Mouse (Mus musculus) limb, embryonic 11.5 days (tissue): ENCODE data around the gene Iqsec1. TPM values are rescaled to one million over a fixed set of nuclear protein-coding genes. Genes with fewer than 3 reads are reported as not detected.

Experiments used
- ATAC-seq: fragments of 200-750 bp; cut with Nextera tagmentation; 2 replicates; pipeline ENCODE4 v1.8.0; 2017; ENCODE audit warnings: low read depth; ENCODE audit not compliant: insufficient number of reproducible peaks, low FRiP score, low TSS enrichment
- DNase-seq: peaks from one replicate; pipeline ENCODE4 v3.0.0-alpha.2; 2015; ENCODE audit warnings: low spot score
- H3K27ac ChIP-seq: fragments of 300-500 bp; sonication (generic); replicated peaks from 2 replicates; pipeline ENCODE4 v1.5.1; 2014; ENCODE audit warnings: low read depth, mild to moderate bottlenecking, low read length
- H3K27me3 ChIP-seq: fragments of 300-500 bp; sonication (generic); 2 replicates; pipeline ENCODE4 v1.6.1; 2014; ENCODE audit warnings: mild to moderate bottlenecking, low read length, mixed read lengths; ENCODE audit not compliant: control insufficient read depth, insufficient read depth
- H3K36me3 ChIP-seq: fragments of 300-500 bp; sonication (generic); 2 replicates; pipeline ENCODE4 v1.6.1; 2014; ENCODE audit warnings: mild to moderate bottlenecking, low read length, moderate library complexity, mixed read lengths; ENCODE audit not compliant: control insufficient read depth, insufficient read depth
- H3K4me1 ChIP-seq: fragments of 300-500 bp; sonication (generic); 2 replicates; pipeline ENCODE4 v1.6.1; 2014; ENCODE audit warnings: low read length, mixed read lengths; ENCODE audit not compliant: control insufficient read depth, insufficient read depth
- H3K4me2 ChIP-seq: fragments of 300-500 bp; sonication (generic); 2 replicates; pipeline ENCODE4 v1.6.1; 2014; ENCODE audit warnings: low read depth, mild to moderate bottlenecking, moderate library complexity; ENCODE audit not compliant: severe bottlenecking
- H3K4me3 ChIP-seq: fragments of 300-500 bp; sonication (generic); 2 replicates; pipeline ENCODE4 v1.5.1; 2014; ENCODE audit warnings: low read depth, low read length
- H3K9ac ChIP-seq: fragments of 300-500 bp; sonication (generic); 2 replicates; pipeline ENCODE4 v1.6.1; 2014; ENCODE audit warnings: mild to moderate bottlenecking, low read length
- H3K9me3 ChIP-seq: fragments of 300-500 bp; sonication (generic); 2 replicates; pipeline ENCODE4 v1.6.1; 2016; ENCODE audit warnings: low read length; ENCODE audit not compliant: control insufficient read depth
- WGBS: fragments of 180-500 bp; shearing (Covaris S2); extraction: QIAGEN DNeasy Blood & Tissue Kit; methylation state at CpG from one replicate; pipeline ENCODE4 v1.1.7; 2014; 5-methylcytosine and 5-hydroxymethylcytosine counted together
- polyA plus RNA-seq: library from polyadenylated mRNA; unstranded; fragments of >200 nt; fragmentation: Nextera tagmentation; extraction: Ambion mirVana; gene quantifications from 2 replicates; pipeline ENCODE4 v1.2.1, GENCODE M21; 2014

Iqsec1 gene
- polyA plus RNA-seq, 1 experiment from 2014 or later, result 8.5 TPM

GRCm38 (mm10) chr6:90780532-90780931 is 208.0 kb downstream of the Iqsec1 start:
- H3K4me3 ChIP-seq, result no peak overlapping the region
- no peak overlapping the region for H3K27ac ChIP-seq
- peaks cover 9% of the 10 kb centered on the region for H3K4me1 ChIP-seq
- no peaks in the 10 kb centered on the region for H3K36me3 ChIP-seq
- H3K9me3 ChIP-seq, result no peaks in the 10 kb centered on the region
- no peak for DNase-seq
- no peaks in the 10 kb centered on the region for H3K27me3 ChIP-seq
- H3K4me2 ChIP-seq, result no peak overlapping the region
- WGBS, result 83% methylated on average over 2 of the region's 2 CpGs
- no peak for ATAC-seq
- H3K9ac ChIP-seq, result no peak overlapping the region

GRCm38 (mm10) chr6:90778841-90779240 is 209.6 kb downstream of the Iqsec1 start:
- ATAC-seq (no peak), DNase-seq (no peak)
- H3K4me1 ChIP-seq, result peaks cover 9% of the 10 kb centered on the region
- H3K4me3 ChIP-seq, result no peak overlapping the region
- 59% methylated on average over 6 of the region's 6 CpGs for WGBS
- H3K36me3 ChIP-seq, result no peaks in the 10 kb centered on the region
- no peak overlapping the region for H3K27ac ChIP-seq
- no peak overlapping the region for H3K4me2 ChIP-seq
- H3K9ac ChIP-seq, result no peak overlapping the region
- H3K27me3 ChIP-seq, result no peaks in the 10 kb centered on the region
- no peaks in the 10 kb centered on the region for H3K9me3 ChIP-seq

- Histone ChIP-seq H3K4me3 (no peak overlapping the region), H3K9ac (no peak overlapping the region), H3K4me2 (no peak overlapping the region), H3K36me3 (no peaks in the 10 kb centered on the region), H3K4me1 (peaks cover 9% of the 10 kb centered on the region), H3K9me3 (no peaks in the 10 kb centered on the region), H3K27ac (no peak overlapping the region), H3K27me3 (no peaks in the 10 kb centered on the region)
- WGBS, result 93% methylated on average over 1 of the region's 1 CpGs
- ATAC-seq, result no peak
- DNase-seq, result no peak
Measured at GRCm38 (mm10) chr6:90777302-90777701, 211.2 kb downstream of the Iqsec1 start.

- no peaks in the 10 kb centered on the region for H3K27me3 ChIP-seq
- no peak overlapping the region for H3K9ac ChIP-seq
- no peaks in the 10 kb centered on the region for H3K9me3 ChIP-seq
- ATAC-seq (no peak), DNase-seq (no peak)
- no peaks in the 10 kb centered on the region for H3K36me3 ChIP-seq
- no peak overlapping the region for H3K4me2 ChIP-seq
- H3K27ac ChIP-seq, result no peak overlapping the region
- WGBS, result 77% methylated on average over 1 of the region's 1 CpGs
- no peak overlapping the region for H3K4me3 ChIP-seq
- no peaks in the 10 kb centered on the region for H3K4me1 ChIP-seq
Measured at GRCm38 (mm10) chr6:90775606-90776005, 212.9 kb downstream of the Iqsec1 start.

- no peak for DNase-seq
- H3K9me3 ChIP-seq, result no peaks in the 10 kb centered on the region
- no peak for ATAC-seq
Measured at GRCm38 (mm10) chr6:90773811-90774233, 214.7 kb downstream of the Iqsec1 start.

GRCm38 (mm10) chr6:90772120-90772519 is 216.4 kb downstream of the Iqsec1 start:
- Histone ChIP-seq H3K9me3 (no peaks in the 10 kb centered on the region), H3K4me1 (no peaks in the 10 kb centered on the region), H3K27me3 (no peaks in the 10 kb centered on the region), H3K9ac (no peak overlapping the region), H3K27ac (no peak overlapping the region), H3K36me3 (no peaks in the 10 kb centered on the region), H3K4me3 (no peak overlapping the region), H3K4me2 (no peak overlapping the region)
- no peak for ATAC-seq
- no peak for DNase-seq
- 72% methylated on average over 5 of the region's 5 CpGs for WGBS

More at GRCm38 (mm10) chr6:90773811-90774233, 214.7 kb downstream of the Iqsec1 start:
- Histone ChIP-seq H3K4me2 (no peak overlapping the region), H3K27me3 (no peaks in the 10 kb centered on the region), H3K4me1 (no peaks in the 10 kb centered on the region), H3K36me3 (no peaks in the 10 kb centered on the region), H3K4me3 (no peak overlapping the region), H3K27ac (no peak overlapping the region), H3K9ac (no peak overlapping the region)

GRCm38 (mm10) chr6:90768526-90768925 is 220.0 kb downstream of the Iqsec1 start:
- H3K4me2 ChIP-seq, result no peak overlapping the region
- no peak overlapping the region for H3K27ac ChIP-seq
- no peak for ATAC-seq
- no peaks in the 10 kb centered on the region for H3K27me3 ChIP-seq
- no peak overlapping the region for H3K9ac ChIP-seq
- peaks cover 7% of the 10 kb centered on the region for H3K4me1 ChIP-seq
- no peaks in the 10 kb centered on the region for H3K9me3 ChIP-seq
- H3K36me3 ChIP-seq, result no peaks in the 10 kb centered on the region
- no peak for DNase-seq
- WGBS, result 68% methylated on average over 2 of the region's 2 CpGs
- H3K4me3 ChIP-seq, result no peak overlapping the region

- WGBS, result 100% methylated on average over 1 of the region's 1 CpGs
Measured at GRCm38 (mm10) chr6:90767874-90768273, 220.6 kb downstream of the Iqsec1 start.

GRCm38 (mm10) chr6:90764753-90765152 is 223.7 kb downstream of the Iqsec1 start:
- Histone ChIP-seq H3K27ac (no peak overlapping the region), H3K9me3 (no peaks in the 10 kb centered on the region), H3K4me2 (no peak overlapping the region), H3K27me3 (no peaks in the 10 kb centered on the region), H3K36me3 (no peaks in the 10 kb centered on the region), H3K4me3 (no peak overlapping the region), H3K4me1 (peaks cover 7% of the 10 kb centered on the region), H3K9ac (no peak overlapping the region)
- WGBS, result 74% methylated on average over 2 of the region's 2 CpGs
- no peak for DNase-seq
- no peak for ATAC-seq

More at GRCm38 (mm10) chr6:90767874-90768273, 220.6 kb downstream of the Iqsec1 start:
- DNase-seq (no peak), ATAC-seq (no peak)
- Histone ChIP-seq H3K4me1 (peaks cover 7% of the 10 kb centered on the region), H3K4me3 (no peak overlapping the region), H3K9me3 (no peaks in the 10 kb centered on the region), H3K9ac (no peak overlapping the region), H3K4me2 (no peak overlapping the region), H3K27ac (no peak overlapping the region), H3K36me3 (no peaks in the 10 kb centered on the region), H3K27me3 (no peaks in the 10 kb centered on the region)
